Mouse (Mus musculus): ENCODE results near the gene C1ql4. TPM values are rescaled to one million over a fixed set of nuclear protein-coding genes. Genes with fewer than 3 reads are reported as not detected.

C1ql4 gene
- polyA plus RNA-seq (2016; fragmentation: Nextera tagmentation; extraction: Ambion mirVana): 0.42 and 0.46 TPM in 2 replicates

DNA sequence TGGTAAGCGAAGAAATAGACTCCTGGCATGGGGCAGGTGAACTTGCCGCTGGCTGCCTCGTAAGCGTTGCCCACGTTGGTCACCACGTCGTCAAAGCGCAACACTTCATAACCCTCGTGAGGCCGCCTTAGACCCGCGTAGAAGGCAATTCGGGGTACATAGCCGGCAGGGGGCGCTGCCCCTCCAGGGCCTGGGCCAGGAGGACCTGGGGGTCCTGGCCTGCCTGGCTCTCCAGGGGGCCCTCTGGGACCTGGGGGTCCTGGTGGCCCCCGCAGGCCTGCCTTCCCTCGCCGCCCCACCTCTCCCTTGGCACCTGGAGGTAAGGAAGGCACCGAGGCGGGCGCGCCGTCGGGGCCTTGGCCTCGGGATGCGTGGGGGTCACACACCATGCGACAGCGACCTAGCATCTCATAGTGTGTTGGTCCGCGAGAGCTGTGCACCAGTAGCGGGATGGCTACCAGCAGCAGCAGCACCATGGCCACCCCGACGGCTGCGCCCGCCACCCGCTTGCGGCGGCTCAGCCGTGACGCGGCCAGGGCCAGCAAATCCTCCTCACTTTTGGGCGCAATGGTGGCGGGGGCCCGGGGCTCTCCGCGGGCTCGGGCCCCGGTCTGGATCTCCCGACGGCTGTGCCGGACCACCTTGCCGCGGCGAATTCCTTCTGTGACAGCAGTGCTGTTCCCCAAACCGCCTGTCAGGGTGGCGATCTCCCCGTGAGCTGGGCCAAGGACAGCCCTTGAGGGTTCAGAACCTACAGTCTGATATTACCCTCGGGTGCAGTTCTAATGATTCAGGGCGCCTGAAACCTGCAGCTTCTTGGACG is at the start of gene C1ql4:
Gene C1ql4, minus strand, starts transcription at position 565 of the 823 bp plus-strand sequence.
- 8% methylated on average over 60 of the region's 60 CpGs for WGBS
- no peak for ATAC-seq (ENCODE audit: insufficient number of reproducible peaks, insufficient read depth, low FRiP score, low TSS enrichment)
- Histone ChIP-seq H3K9ac (0 out of 2 replicates have a peak within 1 kb of the TSS, but pooled peaks have one; percentile 15), H3K27ac (no peak within 1 kb of the TSS), H3K4me2 (replicated peaks) (peak within 1 kb of the TSS; percentile 41), H3K4me1 (peaks cover 22% of the 10 kb centered on the region; the same call in 1 of the 2 replicates), H3K27me3 (peaks cover 91% of the 10 kb centered on the region), H3K36me3 (peaks cover 9% of the 10 kb centered on the region), H3K4me3 (peak within 1 kb of the TSS; percentile 18; the same call in 1 of the 2 replicates), H3K9me3 (no peaks in the 10 kb centered on the region)

GRCm38 (mm10) chr15:99129956-99130910 is 42.6 kb upstream of the C1ql4 start:
- Histone ChIP-seq H3K4me2 (replicated peaks) (peak overlapping the region; percentile 10), H3K4me1 (peaks cover 28% of the 10 kb centered on the region), H3K27ac (peak overlapping the region; percentile 81), H3K9ac (no peak overlapping the region; the same call in 1 of the 2 replicates), H3K4me3 (no peak overlapping the region), H3K9me3 (no peaks in the 10 kb centered on the region), H3K36me3 (no peaks in the 10 kb centered on the region), H3K27me3 (no peaks in the 10 kb centered on the region)
- no peak; the same call in 1 of the 2 replicates for ATAC-seq (ENCODE audit: insufficient number of reproducible peaks, insufficient read depth, low FRiP score, low TSS enrichment)
- 52% methylated on average over 22 of the region's 22 CpGs for WGBS

DNA sequence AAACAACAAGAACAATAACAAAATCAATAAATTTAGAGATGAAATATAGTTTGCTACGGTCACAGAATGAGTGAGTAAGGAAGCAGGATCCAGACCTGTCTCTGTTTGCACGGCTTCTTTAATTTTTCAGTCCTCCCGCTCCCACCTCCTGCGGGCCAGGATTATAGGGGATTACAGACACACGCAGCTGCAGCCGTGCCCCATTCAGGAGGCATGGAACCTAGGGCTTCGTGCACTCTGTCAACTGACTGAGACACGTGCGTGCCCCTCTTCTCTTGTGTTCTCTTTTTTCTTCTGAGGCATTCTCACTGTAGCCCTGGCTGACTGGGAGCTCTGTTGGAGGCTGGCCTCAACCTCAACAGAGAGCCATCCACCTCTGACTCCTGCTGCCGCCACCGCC is 41.8 kb upstream of the C1ql4 start:
- no peaks in the 10 kb centered on the region for H3K9me3 ChIP-seq
- peaks cover 28% of the 10 kb centered on the region for H3K4me1 ChIP-seq
- peak overlapping the region; percentile 81 for H3K27ac ChIP-seq
- ATAC-seq (ENCODE audit: insufficient number of reproducible peaks, insufficient read depth, low FRiP score, low TSS enrichment): no peak
- no peaks in the 10 kb centered on the region for H3K36me3 ChIP-seq
- no peak overlapping the region; the same call in 1 of the 2 replicates for H3K9ac ChIP-seq
- WGBS: 60% methylated on average over 11 of the region's 11 CpGs
- H3K4me2 ChIP-seq (replicated peaks): peak overlapping the region; percentile 10
- H3K4me3 ChIP-seq: no peak overlapping the region
- no peaks in the 10 kb centered on the region for H3K27me3 ChIP-seq

- WGBS: 64% methylated on average over 6 of the region's 6 CpGs
- Histone ChIP-seq H3K27ac (no peak overlapping the region), H3K4me3 (peak overlapping the region; percentile 77), H3K9ac (no peak overlapping the region; the same call in 1 of the 2 replicates), H3K9me3 (no peaks in the 10 kb centered on the region), H3K36me3 (no peaks in the 10 kb centered on the region), H3K4me1 (peaks cover 28% of the 10 kb centered on the region), H3K4me2 (replicated peaks) (peak overlapping the region; percentile 64), H3K27me3 (no peaks in the 10 kb centered on the region)
- no peak for ATAC-seq (ENCODE audit: insufficient number of reproducible peaks, insufficient read depth, low FRiP score, low TSS enrichment)
Observed at GRCm38 (mm10) chr15:99127851-99128522, 40.4 kb upstream of the C1ql4 start.

GRCm38 (mm10) chr15:99126816-99127365 is 39.3 kb upstream of the C1ql4 start:
- under 1% methylated on average over 35 of the region's 35 CpGs for WGBS

GRCm38 (mm10) chr15:99126081-99126815 is 38.6 kb upstream of the C1ql4 start:
- under 1% methylated on average over 115 of the region's 115 CpGs for WGBS
- H3K9me3 ChIP-seq: no peaks in the 10 kb centered on the region
- H3K36me3 ChIP-seq: no peaks in the 10 kb centered on the region

More at GRCm38 (mm10) chr15:99126816-99127365, 39.3 kb upstream of the C1ql4 start:
- Histone ChIP-seq H3K4me3 (peak overlapping the region; percentile 77), H3K4me1 (peaks cover 28% of the 10 kb centered on the region), H3K27me3 (no peaks in the 10 kb centered on the region), H3K9ac (peak overlapping the region; percentile 91), H3K9me3 (no peaks in the 10 kb centered on the region), H3K4me2 (replicated peaks) (peak overlapping the region; percentile 64), H3K27ac (peak overlapping the region; percentile 96), H3K36me3 (no peaks in the 10 kb centered on the region)
- peak; percentile 24 for ATAC-seq (ENCODE audit: insufficient number of reproducible peaks, insufficient read depth, low FRiP score, low TSS enrichment)

DNA sequence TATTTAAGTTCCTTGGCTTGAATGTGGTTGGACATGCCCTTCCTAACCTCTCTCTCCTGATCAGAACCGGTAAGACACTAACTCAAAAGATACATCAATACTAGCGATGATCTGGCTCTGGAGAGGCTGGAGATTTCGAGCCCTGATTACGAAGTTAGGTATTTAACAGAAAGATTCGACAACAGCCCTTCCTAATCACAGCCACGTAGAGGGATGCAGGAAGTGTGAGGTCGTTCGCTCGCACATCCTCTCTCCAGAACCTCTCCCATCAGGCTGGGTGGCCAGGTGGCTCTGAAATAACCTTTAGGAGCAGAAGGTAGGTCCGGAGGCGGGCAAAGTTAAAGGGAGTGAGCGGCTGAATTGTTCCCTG is 38.1 kb upstream of the C1ql4 start, which contains the start of gene Spats2:
Gene Spats2, plus strand, starts transcription at position 206 of the 370 bp plus-strand sequence.
- H3K4me3 ChIP-seq: peak within 1 kb of the TSS; percentile 77
- H3K27ac ChIP-seq: peak within 1 kb of the TSS; percentile 96
- H3K9me3 ChIP-seq: no peaks in the 10 kb centered on the region
- H3K36me3 ChIP-seq: no peaks in the 10 kb centered on the region
- ATAC-seq (ENCODE audit: insufficient number of reproducible peaks, insufficient read depth, low FRiP score, low TSS enrichment): no peak
- peak within 1 kb of the TSS; percentile 64 for H3K4me2 ChIP-seq (replicated peaks)
- peaks cover 22% of the 10 kb centered on the region for H3K4me1 ChIP-seq
- H3K27me3 ChIP-seq: 0 out of 2 replicates have a peak, but pooled peaks cover 5% of the 10 kb centered on the region
- peak within 1 kb of the TSS; percentile 91 for H3K9ac ChIP-seq
- under 1% methylated on average over 12 of the region's 12 CpGs for whole genome bisulfite sequencing

More at GRCm38 (mm10) chr15:99126081-99126815, 38.6 kb upstream of the C1ql4 start:
- Histone ChIP-seq H3K9ac (peak overlapping the region; percentile 91), H3K4me1 (peaks cover 25% of the 10 kb centered on the region), H3K4me2 (replicated peaks) (peak overlapping the region; percentile 64), H3K27ac (peak overlapping the region; percentile 96), H3K27me3 (no peaks in the 10 kb centered on the region), H3K4me3 (peak overlapping the region; percentile 77)
- peak; percentile 85 for ATAC-seq (ENCODE audit: insufficient number of reproducible peaks, insufficient read depth, low FRiP score, low TSS enrichment)

DNA sequence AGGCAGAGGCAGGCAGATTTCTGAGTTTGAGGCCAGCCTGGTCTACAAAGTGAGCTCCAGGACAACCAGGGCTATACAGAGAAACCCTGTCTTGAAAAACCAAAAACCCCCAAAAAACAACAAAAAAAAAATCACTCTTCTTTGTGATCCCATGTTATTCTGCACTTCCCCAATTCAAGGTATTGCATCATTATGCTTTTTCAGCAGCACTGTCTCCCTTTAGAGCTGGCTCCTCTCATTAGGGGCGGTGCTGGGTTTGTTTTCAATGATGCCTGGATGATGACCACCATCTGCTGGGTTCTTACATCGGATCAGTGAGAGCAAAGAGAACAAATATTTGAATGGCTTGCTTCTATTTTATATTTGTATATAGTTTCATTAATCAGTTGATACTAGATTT is 35.0 kb upstream of the C1ql4 start:
- ATAC-seq (ENCODE audit: insufficient number of reproducible peaks, insufficient read depth, low FRiP score, low TSS enrichment): no peak
- H3K9ac ChIP-seq: no peak overlapping the region
- WGBS: 78% methylated on average over 2 of the region's 2 CpGs

GRCm38 (mm10) chr15:99120814-99121213 is 33.2 kb upstream of the C1ql4 start:
- Histone ChIP-seq H3K36me3 (no peaks in the 10 kb centered on the region), H3K4me3 (no peak overlapping the region), H3K9ac (no peak overlapping the region), H3K27me3 (0 out of 2 replicates have a peak, but pooled peaks cover 6% of the 10 kb centered on the region), H3K27ac (no peak overlapping the region), H3K4me1 (no peaks in the 10 kb centered on the region), H3K4me2 (replicated peaks) (0 out of 2 replicates have a peak overlapping the region, but pooled peaks have one; percentile 22), H3K9me3 (no peaks in the 10 kb centered on the region)
- 13% methylated on average over 11 of the region's 11 CpGs for WGBS
- ATAC-seq (ENCODE audit: insufficient number of reproducible peaks, insufficient read depth, low FRiP score, low TSS enrichment): no peak

More for the DNA sequence above, 35.0 kb upstream of the C1ql4 start:
- Histone ChIP-seq H3K9me3 (no peaks in the 10 kb centered on the region), H3K4me2 (replicated peaks) (no peak overlapping the region), H3K36me3 (no peaks in the 10 kb centered on the region), H3K4me3 (no peak overlapping the region), H3K4me1 (peaks cover under 1% of the 10 kb centered on the region; the same call in 1 of the 2 replicates), H3K27ac (no peak overlapping the region), H3K27me3 (0 out of 2 replicates have a peak, but pooled peaks cover 6% of the 10 kb centered on the region)

GRCm38 (mm10) chr15:99116539-99116938 is 28.9 kb upstream of the C1ql4 start:
- Histone ChIP-seq H3K9ac (no peak overlapping the region), H3K4me1 (no peaks in the 10 kb centered on the region), H3K9me3 (no peaks in the 10 kb centered on the region), H3K36me3 (no peaks in the 10 kb centered on the region), H3K27me3 (0 out of 2 replicates have a peak, but pooled peaks cover 6% of the 10 kb centered on the region), H3K4me3 (no peak overlapping the region), H3K4me2 (replicated peaks) (no peak overlapping the region), H3K27ac (no peak overlapping the region)
- 55% methylated on average over 11 of the region's 11 CpGs for WGBS
- ATAC-seq (ENCODE audit: insufficient number of reproducible peaks, insufficient read depth, low FRiP score, low TSS enrichment): no peak

Data from embryonic facial prominence, embryonic 12.5 days (tissue).